Mouse (Mus musculus): ENCODE data around the gene Stx11.

Stx11 gene

GRCm38 (mm10) chr10:12964151-12965075 lies at the start of gene Stx11:
Gene Stx11, minus strand, starts transcription at chr10:12964298.
- DNase-seq (ENCODE audit: low spot score) = peak; percentile 7

GRCm38 (mm10) chr10:13008737-13009121 lies 44.6 kb upstream of the Stx11 start:
- DNase-seq (ENCODE audit: low spot score) = no peak

GRCm38 (mm10) chr10:13007876-13008736 lies 44.0 kb upstream of the Stx11 start:
- DNase-seq (ENCODE audit: low spot score) = peak; percentile 96

GRCm38 (mm10) chr10:13005043-13005442 lies 40.9 kb upstream of the Stx11 start, which contains the start of gene Sf3b5:
Gene Sf3b5, plus strand, starts transcription at chr10:13005343.
- no peak for DNase-seq (ENCODE audit: low spot score)

- peak; percentile 82 for DNase-seq (ENCODE audit: low spot score)
These were observed 32.8 kb upstream of the Stx11 start for GRCm38 (mm10) chr10:12996736-12997477.

- DNase-seq (ENCODE audit: low spot score) = no peak
These were observed 29.4 kb upstream of the Stx11 start for GRCm38 (mm10) chr10:12993411-12994039.

GRCm38 (mm10) chr10:12991953-12992352 lies 27.9 kb upstream of the Stx11 start:
- DNase-seq (ENCODE audit: low spot score) = no peak

- no peak for DNase-seq (ENCODE audit: low spot score)
These were observed 22.8 kb upstream of the Stx11 start for GRCm38 (mm10) chr10:12986943-12987342.

- no peak for DNase-seq (ENCODE audit: low spot score)
These were observed 22.4 kb upstream of the Stx11 start for GRCm38 (mm10) chr10:12986485-12986884.

GRCm38 (mm10) chr10:12985028-12985427 lies 20.9 kb upstream of the Stx11 start:
- DNase-seq (ENCODE audit: low spot score) = no peak

- no peak for DNase-seq (ENCODE audit: low spot score)
These were observed 19.4 kb upstream of the Stx11 start for GRCm38 (mm10) chr10:12983516-12983915.

- no peak for DNase-seq (ENCODE audit: low spot score)
These were observed 17.0 kb upstream of the Stx11 start for GRCm38 (mm10) chr10:12981071-12981470.

GRCm38 (mm10) chr10:12977787-12978212 lies 13.7 kb upstream of the Stx11 start:
- DNase-seq (ENCODE audit: low spot score) = no peak

- no peak for DNase-seq (ENCODE audit: low spot score)
These were observed 12.5 kb upstream of the Stx11 start for GRCm38 (mm10) chr10:12976552-12976951.

GRCm38 (mm10) chr10:12975957-12976356 lies 11.9 kb upstream of the Stx11 start:
- DNase-seq (ENCODE audit: low spot score) = no peak

GRCm38 (mm10) chr10:12975461-12975860 lies 11.4 kb upstream of the Stx11 start:
- no peak for DNase-seq (ENCODE audit: low spot score)

GRCm38 (mm10) chr10:12974572-12974971 lies 10.5 kb upstream of the Stx11 start:
- no peak for DNase-seq (ENCODE audit: low spot score)

GRCm38 (mm10) chr10:12965669-12966180 lies 1.6 kb upstream of the Stx11 start:
- DNase-seq (ENCODE audit: low spot score) = no peak

- DNase-seq (ENCODE audit: low spot score) = no peak
These were observed 543 bp downstream of the Stx11 start for GRCm38 (mm10) chr10:12963362-12964147.

GRCm38 (mm10) chr10:12962238-12962637 lies 1.9 kb downstream of the Stx11 start:
- DNase-seq (ENCODE audit: low spot score) = no peak
